In the genomic region with DNA sequence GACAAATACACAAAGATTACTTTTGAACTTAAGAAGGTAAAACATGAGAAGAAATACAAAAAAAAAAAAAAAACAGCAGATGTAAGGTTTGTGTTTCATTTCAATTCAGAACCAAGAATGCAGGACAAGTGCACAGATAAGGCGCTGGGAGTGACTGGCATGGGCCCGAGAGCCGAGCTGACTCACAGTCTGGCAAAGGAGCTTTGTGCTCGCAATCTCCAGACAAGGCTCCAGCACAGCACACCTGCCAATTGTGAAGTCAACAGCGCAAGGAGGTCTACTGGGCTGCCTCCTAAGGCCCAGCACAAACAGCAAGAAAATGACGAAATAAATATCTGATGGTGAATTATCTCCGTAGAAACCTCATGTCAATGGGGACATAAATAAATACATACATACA, we compare ENCODE assay signal across 11 mouse cellular contexts. TPM values are rescaled to one million over a fixed set of nuclear protein-coding genes. Genes with fewer than 3 reads are reported as not detected.
A peak's percentile ranks its signal among the peaks of the same experiment; 100 is the strongest.
DNase-seq lines count a peak whose midpoint lies in the region; ATAC-seq and TF ChIP-seq lines count a peak whose summit lies in the region.
"Had no signal": no experiment of that assay in that cellular context is flagged by ENCODE, and none has a peak within 500 bp of the region (broad histone marks: within the 10 kb centered on the region; RNA-seq: fewer than 3 reads in every experiment).

No protein-coding gene starts in this region.

- peak; percentile 57 for DNase-seq in gastrocnemius, postnatal 14 days
- DNase-seq in gastrocnemius, postnatal 4 days (ENCODE audit: low spot score in 2 of 2) = no peak
- peak; percentile 21 for DNase-seq in cerebellum, adult 9-10 months
- no peak for DNase-seq in c-Kit-positive CD71-positive TER-119-positive erythroid progenitor cells, embryonic 14.5 days (ENCODE audit: low spot score)
- DNase-seq in forebrain, embryonic 14.5 days (ENCODE audit: low spot score) = no peak
- DNase-seq: kidney, adult 2 months had no signal

- 61% methylated on average over 7 of the region's 7 CpGs for WGBS in intestine, embryonic 15.5 days
- WGBS in hindbrain, embryonic 16.5 days = 69% methylated on average over 7 of the region's 7 CpGs
- 59% methylated on average over 7 of the region's 7 CpGs for WGBS in forebrain, embryonic 14.5 days

- no peak overlapping the region for H3K9ac ChIP-seq in intestine, embryonic 15.5 days
- H3K9ac ChIP-seq in hindbrain, embryonic 16.5 days (ENCODE audit: low read depth, low read length) = no peak overlapping the region
- H3K9ac ChIP-seq in forebrain, embryonic 14.5 days (ENCODE audit: low read length) = no peak overlapping the region
- H3K9ac ChIP-seq: liver, embryonic 15.5 days had no signal

- H3K9me3 ChIP-seq in intestine, embryonic 15.5 days = no peaks in the 10 kb centered on the region
- no peaks in the 10 kb centered on the region for H3K9me3 ChIP-seq in hindbrain, embryonic 16.5 days (ENCODE audit: control insufficient read depth, low read length)
- H3K9me3 ChIP-seq in forebrain, embryonic 14.5 days (replicated peaks; ENCODE audit: control insufficient read depth, low read length) = no peaks in the 10 kb centered on the region
- H3K9me3 ChIP-seq: liver, embryonic 15.5 days had no signal

- H3K4me3 ChIP-seq in intestine, embryonic 15.5 days (replicated peaks) = no peak overlapping the region
- H3K4me3 ChIP-seq in myocyte = no peak overlapping the region
- no peak overlapping the region for H3K4me3 ChIP-seq in hindbrain, embryonic 16.5 days (ENCODE audit: low read length)
- H3K4me3 ChIP-seq in forebrain, embryonic 14.5 days (ENCODE audit: low read depth, low read length) = no peak overlapping the region
- H3K4me3 ChIP-seq: liver, embryonic 15.5 days had no signal

- intact Hi-C loops in gastrocnemius, postnatal 14 days (cut with DNase I; ENCODE audit: low total_unique reads) = no loop called here

- H3K27me3 ChIP-seq in intestine, embryonic 15.5 days (replicated peaks) = no peaks in the 10 kb centered on the region
- H3K27me3 ChIP-seq in myocyte (ENCODE audit: control insufficient read depth, insufficient read depth, insufficient read length) = no peaks in the 10 kb centered on the region
- no peaks in the 10 kb centered on the region for H3K27me3 ChIP-seq in hindbrain, embryonic 16.5 days (replicated peaks; ENCODE audit: control insufficient read depth, insufficient read depth, low read length)
- no peaks in the 10 kb centered on the region for H3K27me3 ChIP-seq in forebrain, embryonic 14.5 days (replicated peaks; ENCODE audit: control insufficient read depth, insufficient read depth, low read length)
- H3K27me3 ChIP-seq: liver, embryonic 15.5 days had no signal

- peaks cover 11% of the 10 kb centered on the region; the same call in 1 of the 2 replicates for H3K4me1 ChIP-seq in intestine, embryonic 15.5 days (replicated peaks)
- peaks cover 14% of the 10 kb centered on the region for H3K4me1 ChIP-seq in hindbrain, embryonic 16.5 days (ENCODE audit: control insufficient read depth, insufficient read depth, low read depth, low read length)
- H3K4me1 ChIP-seq in forebrain, embryonic 14.5 days (ENCODE audit: control insufficient read depth, insufficient read depth, low read length) = peaks cover 33% of the 10 kb centered on the region

- H3K4me2 ChIP-seq in intestine, embryonic 15.5 days (replicated peaks) = no peak overlapping the region
- H3K4me2 ChIP-seq in myocyte (ENCODE audit: low read depth) = peak overlapping the region; percentile 53
- H3K4me2 ChIP-seq in hindbrain, embryonic 16.5 days (ENCODE audit: low read length) = no peak overlapping the region
- no peak overlapping the region for H3K4me2 ChIP-seq in forebrain, embryonic 14.5 days (ENCODE audit: low read length)
- H3K4me2 ChIP-seq: liver, embryonic 15.5 days had no signal

- ATAC-seq in intestine, embryonic 15.5 days = peak; percentile 70
- ATAC-seq in hindbrain, embryonic 16.5 days = no peak
- ATAC-seq in forebrain, embryonic 14.5 days = no peak
- ATAC-seq: CD4-positive, CD25-positive, alpha-beta regulatory T cell, adult 4 months had no signal

- H3K27ac ChIP-seq in intestine, embryonic 15.5 days = no peak overlapping the region
- H3K27ac ChIP-seq in hindbrain, embryonic 16.5 days (ENCODE audit: low read depth, low read length) = no peak overlapping the region
- H3K27ac ChIP-seq in forebrain, embryonic 14.5 days (ENCODE audit: low read depth, low read length) = no peak overlapping the region
- H3K27ac ChIP-seq: liver, embryonic 15.5 days had no signal

- no peak for TF ChIP-seq POLR2A in myocyte (IDR thresholded peaks at IDR 0.05; ENCODE audit: insufficient read length, low read depth)

- H3ac ChIP-seq in myocyte (ENCODE audit: control insufficient read depth, insufficient read length) = no peak overlapping the region

- H3K36me3 ChIP-seq in intestine, embryonic 15.5 days = no peaks in the 10 kb centered on the region
- H3K36me3 ChIP-seq in myocyte (ENCODE audit: control insufficient read depth, insufficient read depth) = no peaks in the 10 kb centered on the region
- no peaks in the 10 kb centered on the region for H3K36me3 ChIP-seq in hindbrain, embryonic 16.5 days (ENCODE audit: control insufficient read depth, insufficient read depth, low read length)
- H3K36me3 ChIP-seq in forebrain, embryonic 14.5 days (ENCODE audit: control insufficient read depth, insufficient read depth, low read length) = no peaks in the 10 kb centered on the region
- H3K36me3 ChIP-seq: liver, embryonic 15.5 days had no signal

- H3K79me2 ChIP-seq in myocyte (ENCODE audit: control insufficient read depth, insufficient read depth) = peaks cover 70% of the 10 kb centered on the region

TF ChIP-seq in myocyte, 11 proteins besides CTCF, POLR2A, EP300 and RAD21:
- no peak for TF ChIP-seq TCF3 (IDR thresholded peaks at IDR 0.05; ENCODE audit: insufficient read length, low read depth)
- no peak for TF ChIP-seq SRF (IDR thresholded peaks at IDR 0.05; ENCODE audit: control insufficient read depth, insufficient read length, low read depth)
- peak; percentile 39 for TF ChIP-seq TCF12 (IDR thresholded peaks at IDR 0.05; ENCODE audit: insufficient read depth, poor library complexity, severe bottlenecking)
- peak; percentile 13 to 81 (median 79) for TF ChIP-seq MYOD1 (IDR thresholded peaks at IDR 0.05; ENCODE audit: control insufficient read depth in 1 of 3, insufficient read length in 2 of 3, low read depth in 2 of 3)
- TF ChIP-seq USF1 (IDR thresholded peaks at IDR 0.05; ENCODE audit: low read depth) = no peak
- TF ChIP-seq MAX (IDR thresholded peaks at IDR 0.05; ENCODE audit: low read depth) = no peak
- no peak for TF ChIP-seq E2F4 (IDR thresholded peaks at IDR 0.05; ENCODE audit: insufficient read depth)
- peak in 1 of 3 experiments; percentile 92 for TF ChIP-seq MYOG (IDR thresholded peaks at IDR 0.05; ENCODE audit: control insufficient read depth in 1 of 3, insufficient read depth in 1 of 3, insufficient read length in 2 of 3, low read depth in 2 of 3)
- no peak for TF ChIP-seq REST (IDR thresholded peaks at IDR 0.05; ENCODE audit: insufficient read depth, insufficient read length)
- TF ChIP-seq CEBPB (IDR thresholded peaks at IDR 0.05; ENCODE audit: insufficient read depth, poor library complexity, severe bottlenecking) = no peak
TF ChIP-seq in myocyte: peak in this region for 3.

RNA-seq across cellular contexts. Expression of a gene that starts 9.8 kb away (rescaled TPM):
- total RNA-seq in gastrocnemius, postnatal 14 days (2021) = 10 to 100 TPM; 13.5 to 23.2 TPM
- 10 to 100 TPM; 47.1 to 54.2 TPM for total RNA-seq in gastrocnemius, postnatal 4 days (2021)
- polyA plus RNA-seq in intestine, embryonic 15.5 days (2015; fragmentation: Nextera tagmentation; extraction: Ambion mirVana) = 19.3 and 19.4 TPM in 2 replicates
- 27.7 TPM for polyA plus RNA-seq in myocyte (2012; fragmentation: generic; extraction: Trizol)
- polyA plus RNA-seq in hindbrain, embryonic 16.5 days (2015; fragmentation: Nextera tagmentation; extraction: Ambion mirVana) = 6.1 and 13.5 TPM in 2 replicates
- polyA plus RNA-seq in forebrain, embryonic 14.5 days (2014; fragmentation: Nextera tagmentation; extraction: Ambion mirVana) = 17.8 and 20.8 TPM in 2 replicates
- polyA plus RNA-seq: CD4-positive, CD25-positive, alpha-beta regulatory T cell, adult 4 months had no signal

Comparison
In these comparisons a context has a peak if more than half of its experiments do, and no peak if none do; other contexts are left out.
1. DNase-seq: peak in gastrocnemius, postnatal 14 days (single experiment) and cerebellum, adult 9-10 months (single experiment); none in gastrocnemius, postnatal 4 days (0 of 2), c-Kit-positive CD71-positive TER-119-positive erythroid progenitor cells, embryonic 14.5 days (single experiment) and forebrain, embryonic 14.5 days (single experiment).